In the genomic region with DNA sequence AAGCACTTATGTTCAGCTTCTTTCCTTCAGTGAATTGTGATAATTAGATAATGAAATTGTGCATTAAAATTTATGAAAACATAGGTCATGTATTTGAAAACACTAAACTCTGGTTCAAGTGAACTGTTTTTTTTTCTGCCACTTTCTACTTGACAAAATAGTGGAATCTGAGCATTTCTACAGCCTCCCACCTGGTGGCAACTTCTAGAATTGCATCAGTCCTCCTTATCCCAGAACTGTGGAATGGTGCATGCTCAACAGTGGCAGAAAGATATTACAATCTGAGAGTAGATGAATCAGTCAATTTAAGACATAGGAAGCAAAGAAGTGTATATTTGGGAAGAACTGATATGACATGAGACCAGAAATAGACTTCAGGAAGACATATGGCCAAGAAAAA, we compare ENCODE assay signal across 10 mouse cellular contexts.
A peak's percentile ranks its signal among the peaks of the same experiment; 100 is the strongest.
DNase-seq lines count a peak whose midpoint lies in the region; ATAC-seq and TF ChIP-seq lines count a peak whose summit lies in the region.
"Had no signal": no experiment of that assay in that cellular context is flagged by ENCODE, and none has a peak within 500 bp of the region (broad histone marks: within the 10 kb centered on the region; RNA-seq: fewer than 3 reads in every experiment).

No protein-coding gene starts in this region.

- no peak for ATAC-seq in hindbrain, embryonic 14.5 days (ENCODE audit: low FRiP score)
- ATAC-seq in hindbrain, embryonic 13.5 days (ENCODE audit: low FRiP score) = no peak
- ATAC-seq in megakaryocyte-erythroid progenitor cell, adult 5-6 weeks (replicated peaks; ENCODE audit: low FRiP score, low TSS enrichment, poor library complexity, severe bottlenecking) = no peak

- H3K27me3 ChIP-seq in hindbrain, embryonic 14.5 days (ENCODE audit: control insufficient read depth, insufficient read depth, low read length) = no peaks in the 10 kb centered on the region
- no peaks in the 10 kb centered on the region for H3K27me3 ChIP-seq in hindbrain, embryonic 13.5 days
- no peaks in the 10 kb centered on the region for H3K27me3 ChIP-seq in MEL (ENCODE audit: control insufficient read depth in 1 of 2, insufficient read depth in 2 of 2, low read length in 2 of 2)
- H3K27me3 ChIP-seq: hindbrain, embryonic 15.5 days; stomach, embryonic 15.5 days had no signal

- no peak overlapping the region for H3K4me2 ChIP-seq in hindbrain, embryonic 14.5 days (replicated peaks)
- H3K4me2 ChIP-seq in hindbrain, embryonic 13.5 days = no peak overlapping the region
- H3K4me2 ChIP-seq: hindbrain, embryonic 15.5 days; stomach, embryonic 15.5 days had no signal

- no peak for TF ChIP-seq RAD21 in MEL (IDR thresholded peaks at IDR 0.05; ENCODE audit: low read depth, low read length)

- H3K4me1 ChIP-seq in hindbrain, embryonic 14.5 days (replicated peaks; ENCODE audit: control insufficient read depth, insufficient read depth, low read length) = no peaks in the 10 kb centered on the region
- H3K4me1 ChIP-seq in hindbrain, embryonic 13.5 days (replicated peaks) = no peaks in the 10 kb centered on the region
- no peaks in the 10 kb centered on the region for H3K4me1 ChIP-seq in MEL (ENCODE audit: control insufficient read depth in 1 of 2, insufficient read depth in 2 of 2, low read length in 2 of 2)
- H3K4me1 ChIP-seq: hindbrain, embryonic 15.5 days; stomach, embryonic 15.5 days had no signal

- H3K36me3 ChIP-seq in hindbrain, embryonic 14.5 days (replicated peaks; ENCODE audit: control insufficient read depth, insufficient read depth) = no peaks in the 10 kb centered on the region
- H3K36me3 ChIP-seq in hindbrain, embryonic 13.5 days = no peaks in the 10 kb centered on the region
- H3K36me3 ChIP-seq in MEL (ENCODE audit: control insufficient read depth in 1 of 2, insufficient read depth in 2 of 2, low read length in 2 of 2) = no peaks in the 10 kb centered on the region
- H3K36me3 ChIP-seq: hindbrain, embryonic 15.5 days; stomach, embryonic 15.5 days had no signal

- H3K9ac ChIP-seq in hindbrain, embryonic 14.5 days = no peak overlapping the region
- H3K9ac ChIP-seq in hindbrain, embryonic 13.5 days = no peak overlapping the region
- no peak overlapping the region for H3K9ac ChIP-seq in MEL (ENCODE audit: control insufficient read depth, low read depth, low read length, poor library complexity, severe bottlenecking)
- H3K9ac ChIP-seq: hindbrain, embryonic 15.5 days; stomach, embryonic 15.5 days had no signal

- H3K9me3 ChIP-seq in hindbrain, embryonic 14.5 days (ENCODE audit: control insufficient read depth, low read length) = no peaks in the 10 kb centered on the region
- H3K9me3 ChIP-seq in hindbrain, embryonic 13.5 days = no peaks in the 10 kb centered on the region
- H3K9me3 ChIP-seq in MEL (replicated peaks; ENCODE audit: insufficient read depth, low read length) = no peaks in the 10 kb centered on the region
- H3K9me3 ChIP-seq: hindbrain, embryonic 15.5 days; stomach, embryonic 15.5 days had no signal

- TF ChIP-seq EP300 in MEL (IDR thresholded peaks at IDR 0.05; ENCODE audit: low read depth in 1 of 2, low read length in 2 of 2) = no peak

- peak in 2 of 3 experiments; percentile 19 to 21; a peak in 2 of 6 replicates for TF ChIP-seq CTCF in MEL (IDR thresholded peaks at IDR 0.05 in 2 of 3, conservative IDR thresholded peaks at IDR 0.05 in 1 of 3; ENCODE audit: control insufficient read depth in 1 of 3, insufficient read depth in 1 of 3, low read depth in 2 of 3, low read length in 3 of 3, poor library complexity in 1 of 3, severe bottlenecking in 1 of 3)

- H3K79me2 ChIP-seq in MEL (ENCODE audit: control insufficient read depth, insufficient read depth, low read length, poor library complexity) = no peaks in the 10 kb centered on the region

- H3K27ac ChIP-seq in hindbrain, embryonic 14.5 days = no peak overlapping the region
- H3K27ac ChIP-seq in hindbrain, embryonic 13.5 days = no peak overlapping the region
- no peak overlapping the region for H3K27ac ChIP-seq in MEL (ENCODE audit: control insufficient read depth, low read depth, low read length)
- H3K27ac ChIP-seq: hindbrain, embryonic 15.5 days; stomach, embryonic 15.5 days had no signal

- TF ChIP-seq POLR2A in MEL (IDR thresholded peaks at IDR 0.05; ENCODE audit: control insufficient read depth in 1 of 2, insufficient read depth in 1 of 2, low read depth in 1 of 2, low read length in 2 of 2, poor library complexity in 1 of 2) = no peak

- DNase-seq in hindbrain, embryonic 14.5 days (ENCODE audit: low spot score) = peak; percentile 43
- DNase-seq in 416B (ENCODE audit: low read depth) (peak; percentile 0), MEL (ENCODE audit: low read depth, low spot score) (peak; percentile 7)
- DNase-seq in forelimb bud, embryonic 11.5 days (ENCODE audit: low read depth, low spot score) = peak; percentile 21
- DNase-seq in lung, postnatal 14 days = peak; percentile 40
- DNase-seq in T-cell, adult 2 months (ENCODE audit: low spot score) = no peak

- no peak overlapping the region for H3K4me3 ChIP-seq in hindbrain, embryonic 14.5 days (replicated peaks; ENCODE audit: low read length)
- no peak overlapping the region for H3K4me3 ChIP-seq in hindbrain, embryonic 13.5 days
- no peak overlapping the region for H3K4me3 ChIP-seq in MEL (ENCODE audit: control insufficient read depth in 1 of 2, insufficient read depth in 1 of 2, low read depth in 2 of 2, low read length in 2 of 2)
- H3K4me3 ChIP-seq: hindbrain, embryonic 15.5 days; stomach, embryonic 15.5 days had no signal

TF ChIP-seq in MEL, 35 proteins besides CTCF, POLR2A, EP300 and RAD21:
- TF ChIP-seq SMC3 (IDR thresholded peaks at IDR 0.05; ENCODE audit: low read depth, low read length) = peak; percentile 13; the same call in 1 of the 2 replicates
- TF ChIP-seq JUND (IDR thresholded peaks at IDR 0.05; ENCODE audit: low read depth, low read length) = no peak
- no peak for TF ChIP-seq KAT2A (conservative IDR thresholded peaks at IDR 0.05; ENCODE audit: low read depth, low read length)
- no peak for TF ChIP-seq UBTF (IDR thresholded peaks at IDR 0.05; ENCODE audit: borderline replicate concordance, insufficient read depth, low read depth, low read length)
